Mouse (Mus musculus): ENCODE results near the gene Gimap1. TPM values are rescaled to one million over a fixed set of nuclear protein-coding genes. Genes with fewer than 3 reads are reported as not detected.

Gimap1 gene
- polyA plus RNA-seq, 1 experiment: not detected

- Histone ChIP-seq H3K36me3 (ENCODE audit: control insufficient read depth, insufficient read depth, low read length, poor library complexity, severe bottlenecking) (no peaks in the 10 kb centered on the region), H3K9me3 (replicated peaks; ENCODE audit: control insufficient read depth, insufficient read depth, low read length, poor library complexity, severe bottlenecking) (no peaks in the 10 kb centered on the region), H3K4me3 (ENCODE audit: low read depth, low read length) (no peak overlapping the region), H3K4me1 (ENCODE audit: control insufficient read depth, insufficient read depth, low read length) (no peaks in the 10 kb centered on the region), H3K27ac (ENCODE audit: insufficient read depth, low read length) (no peak overlapping the region), H3K27me3 (ENCODE audit: control insufficient read depth, insufficient read depth, low read length, poor library complexity, severe bottlenecking) (no peaks in the 10 kb centered on the region), H3K9ac (ENCODE audit: low read depth, poor library complexity, severe bottlenecking) (no peak overlapping the region)
- TF ChIP-seq CTCF (IDR thresholded peaks at IDR 0.05; ENCODE audit: low read depth, low read length): no peak
- no peak for TF ChIP-seq EP300 (IDR thresholded peaks at IDR 0.05; ENCODE audit: insufficient read depth, low read depth, low read length)
- TF ChIP-seq POLR2A (IDR thresholded peaks at IDR 0.05; ENCODE audit: insufficient read depth, low read length): no peak
Measured at GRCm38 (mm10) chr6:48698066-48698856, 40.6 kb upstream of the Gimap1 start.

GRCm38 (mm10) chr6:48698888-48699287, 40.0 kb upstream of the Gimap1 start:
- Histone ChIP-seq H3K27ac (ENCODE audit: insufficient read depth, low read length) (no peak overlapping the region), H3K36me3 (ENCODE audit: control insufficient read depth, insufficient read depth, low read length, poor library complexity, severe bottlenecking) (no peaks in the 10 kb centered on the region), H3K9ac (ENCODE audit: low read depth, poor library complexity, severe bottlenecking) (no peak overlapping the region), H3K27me3 (ENCODE audit: control insufficient read depth, insufficient read depth, low read length, poor library complexity, severe bottlenecking) (no peaks in the 10 kb centered on the region), H3K4me3 (ENCODE audit: low read depth, low read length) (no peak overlapping the region), H3K9me3 (replicated peaks; ENCODE audit: control insufficient read depth, insufficient read depth, low read length, poor library complexity, severe bottlenecking) (no peaks in the 10 kb centered on the region), H3K4me1 (ENCODE audit: control insufficient read depth, insufficient read depth, low read length) (no peaks in the 10 kb centered on the region)
- no peak for TF ChIP-seq EP300 (IDR thresholded peaks at IDR 0.05; ENCODE audit: insufficient read depth, low read depth, low read length)
- TF ChIP-seq POLR2A (IDR thresholded peaks at IDR 0.05; ENCODE audit: insufficient read depth, low read length): no peak
- no peak for TF ChIP-seq CTCF (IDR thresholded peaks at IDR 0.05; ENCODE audit: low read depth, low read length)

GRCm38 (mm10) chr6:48700251-48701075, 38.4 kb upstream of the Gimap1 start:
- no peak overlapping the region for H3K27ac ChIP-seq (ENCODE audit: insufficient read depth, low read length)
- H3K9me3 ChIP-seq (replicated peaks; ENCODE audit: control insufficient read depth, insufficient read depth, low read length, poor library complexity, severe bottlenecking): no peaks in the 10 kb centered on the region
- no peak overlapping the region for H3K9ac ChIP-seq (ENCODE audit: low read depth, poor library complexity, severe bottlenecking)
- H3K4me3 ChIP-seq (ENCODE audit: low read depth, low read length): no peak overlapping the region
- H3K4me1 ChIP-seq (ENCODE audit: control insufficient read depth, insufficient read depth, low read length): no peaks in the 10 kb centered on the region
- no peaks in the 10 kb centered on the region for H3K27me3 ChIP-seq (ENCODE audit: control insufficient read depth, insufficient read depth, low read length, poor library complexity, severe bottlenecking)
- H3K36me3 ChIP-seq (ENCODE audit: control insufficient read depth, insufficient read depth, low read length, poor library complexity, severe bottlenecking): no peaks in the 10 kb centered on the region
- no peak for TF ChIP-seq EP300 (IDR thresholded peaks at IDR 0.05; ENCODE audit: insufficient read depth, low read depth, low read length)
- TF ChIP-seq POLR2A (IDR thresholded peaks at IDR 0.05; ENCODE audit: insufficient read depth, low read length): no peak
- TF ChIP-seq CTCF (IDR thresholded peaks at IDR 0.05; ENCODE audit: low read depth, low read length): no peak

- H3K9me3 ChIP-seq (replicated peaks; ENCODE audit: control insufficient read depth, insufficient read depth, low read length, poor library complexity, severe bottlenecking): no peaks in the 10 kb centered on the region
- no peak for TF ChIP-seq EP300 (IDR thresholded peaks at IDR 0.05; ENCODE audit: insufficient read depth, low read depth, low read length)
- TF ChIP-seq POLR2A (IDR thresholded peaks at IDR 0.05; ENCODE audit: insufficient read depth, low read length): no peak
- TF ChIP-seq CTCF (IDR thresholded peaks at IDR 0.05; ENCODE audit: low read depth, low read length): no peak
- no peak overlapping the region for H3K27ac ChIP-seq (ENCODE audit: insufficient read depth, low read length)
- no peak overlapping the region for H3K4me3 ChIP-seq (ENCODE audit: low read depth, low read length)
- no peaks in the 10 kb centered on the region for H3K36me3 ChIP-seq (ENCODE audit: control insufficient read depth, insufficient read depth, low read length, poor library complexity, severe bottlenecking)
- H3K27me3 ChIP-seq (ENCODE audit: control insufficient read depth, insufficient read depth, low read length, poor library complexity, severe bottlenecking): no peaks in the 10 kb centered on the region
- no peak overlapping the region for H3K9ac ChIP-seq (ENCODE audit: low read depth, poor library complexity, severe bottlenecking)
- H3K4me1 ChIP-seq (ENCODE audit: control insufficient read depth, insufficient read depth, low read length): no peaks in the 10 kb centered on the region
Measured at GRCm38 (mm10) chr6:48702146-48702545, 36.7 kb upstream of the Gimap1 start.

GRCm38 (mm10) chr6:48702601-48703000, 36.3 kb upstream of the Gimap1 start:
- H3K36me3 ChIP-seq (ENCODE audit: control insufficient read depth, insufficient read depth, low read length, poor library complexity, severe bottlenecking): no peaks in the 10 kb centered on the region

More at GRCm38 (mm10) chr6:48702601-48703000, 36.3 kb upstream of the Gimap1 start:
- H3K9ac ChIP-seq (ENCODE audit: low read depth, poor library complexity, severe bottlenecking): no peak overlapping the region
- TF ChIP-seq EP300 (IDR thresholded peaks at IDR 0.05; ENCODE audit: insufficient read depth, low read depth, low read length) (no peak), POLR2A (IDR thresholded peaks at IDR 0.05; ENCODE audit: insufficient read depth, low read length) (no peak), CTCF (IDR thresholded peaks at IDR 0.05; ENCODE audit: low read depth, low read length) (no peak)
- H3K4me1 ChIP-seq (ENCODE audit: control insufficient read depth, insufficient read depth, low read length): no peaks in the 10 kb centered on the region
- no peak overlapping the region for H3K4me3 ChIP-seq (ENCODE audit: low read depth, low read length)
- H3K27ac ChIP-seq (ENCODE audit: insufficient read depth, low read length): no peak overlapping the region
- no peaks in the 10 kb centered on the region for H3K9me3 ChIP-seq (replicated peaks; ENCODE audit: control insufficient read depth, insufficient read depth, low read length, poor library complexity, severe bottlenecking)
- no peaks in the 10 kb centered on the region for H3K27me3 ChIP-seq (ENCODE audit: control insufficient read depth, insufficient read depth, low read length, poor library complexity, severe bottlenecking)
